Mouse (Mus musculus) adrenal gland, postnatal 25 days (tissue): Measurements from ENCODE around the gene Gm13084. TPM values are rescaled to one million over a fixed set of nuclear protein-coding genes. Genes with fewer than 3 reads are reported as not detected.
"Not testable (repeated sequence)": the region's sequence is repeated elsewhere in the genome, so short reads cannot be mapped to it uniquely, and the experiment has no call there.

ENCODE experiments used
- DNase-seq: peaks from one replicate; pipeline ENCODE4 v3.0.0; 2021; ENCODE audit warnings: mixed read lengths
- long read RNA-seq: library from polyadenylated mRNA; stranded (forward); transcript quantifications from one replicate; pipeline ENCODE4 v2.0.0, GENCODE M21; 2021
- total RNA-seq: library from RNA; stranded (reverse); gene quantifications from 2 replicates; pipeline ENCODE4 v1.2.3, GENCODE M21; 2021

Gene Gm13084
- total RNA-seq: not detected in 2 replicates
- long read RNA-seq: 0 reads

DNA sequence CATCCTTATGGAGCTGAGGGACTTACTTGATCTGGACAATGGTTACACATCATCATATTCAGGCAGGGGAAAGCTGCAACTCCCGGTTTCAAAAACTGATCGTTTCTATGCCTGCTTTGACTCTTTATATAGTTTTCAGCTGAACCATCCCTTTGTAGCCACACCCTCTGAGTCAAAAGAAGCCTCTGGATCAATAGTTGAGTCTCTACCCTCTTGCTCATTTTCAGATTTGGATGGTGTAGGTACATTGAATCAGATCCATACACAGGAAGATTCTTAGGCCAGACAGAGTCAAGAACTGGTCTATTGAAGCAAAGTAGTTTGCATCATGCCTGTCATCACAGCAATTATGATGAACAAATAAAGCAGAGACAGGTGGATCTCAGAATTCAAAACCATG is at the start of gene Gm13084:
TSS of gene Gm13084 (minus strand) at position 101 of the 400 bp plus-strand sequence.
- no peak for DNase-seq

DNA sequence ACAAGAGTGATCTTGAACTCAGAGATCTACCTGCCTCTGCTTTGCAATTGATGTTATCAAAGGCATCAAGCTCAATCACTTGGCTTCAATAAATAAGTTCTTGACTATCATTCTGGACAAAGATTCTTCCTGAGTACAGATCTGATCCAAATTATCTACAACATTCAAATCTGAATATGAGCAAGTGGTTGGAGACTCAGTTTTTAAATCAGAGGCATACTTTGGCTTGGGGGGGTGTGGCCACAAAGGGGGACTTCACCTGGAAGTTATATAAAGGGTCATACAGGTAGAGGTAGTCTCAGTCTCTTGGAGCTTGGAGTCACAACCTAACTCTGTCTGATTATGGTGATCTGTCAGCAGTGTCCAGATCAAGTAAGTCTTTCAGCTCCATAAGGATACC is 30.3 kb upstream of the Gm13084 start, which contains the start of gene Gm13103:
TSS of gene Gm13103 (plus strand) at position 301 of the 400 bp plus-strand sequence.
- not testable (repeated sequence) for DNase-seq

DNA sequence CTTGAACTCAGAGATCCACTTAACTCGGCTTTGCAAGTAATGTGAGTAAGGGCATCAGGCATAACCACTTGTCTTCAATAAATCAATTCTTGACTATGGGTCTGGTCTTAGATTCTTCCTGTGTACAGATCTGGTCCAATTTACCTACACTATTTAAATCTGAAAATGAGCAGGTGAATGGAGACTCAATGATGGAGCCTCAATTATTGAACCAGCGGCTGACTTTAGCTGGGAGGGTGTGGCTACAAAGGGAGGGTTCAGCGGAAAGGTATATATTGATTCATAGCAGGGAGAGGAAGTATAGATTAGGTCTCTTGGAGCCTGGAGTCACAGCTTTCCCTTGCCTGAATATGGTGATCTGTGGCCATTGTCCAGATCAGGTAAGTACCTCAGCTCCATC is 26.8 kb downstream of the Gm13084 start, which contains the start of gene Gm13023:
TSS of gene Gm13023 (plus strand) at position 301 of the 400 bp plus-strand sequence.
- not testable (repeated sequence) for DNase-seq

Other genes with a start within 250 kb of the Gm13084 start
- not detected in 2 replicates for gene Gm13083, start 201.1 kb downstream of the Gm13084 start, total RNA-seq
- gene Gm13088, start 158.8 kb downstream of the Gm13084 start, total RNA-seq: not detected in 2 replicates
- gene Gm13089, start 113.4 kb downstream of the Gm13084 start, total RNA-seq: not detected in 2 replicates
- not detected in 2 replicates for gene Gm13078, start 96.6 kb downstream of the Gm13084 start, total RNA-seq
- not detected in 2 replicates for gene Gm13023, start 26.7 kb downstream of the Gm13084 start, total RNA-seq
- gene Gm13103, start 30.4 kb upstream of the Gm13084 start, total RNA-seq: not detected in 2 replicates
- not detected in 2 replicates for gene Pramef6, start 84.3 kb upstream of the Gm13084 start, total RNA-seq
- not detected in 2 replicates for gene Pramef25, start 134.9 kb upstream of the Gm13084 start, total RNA-seq
- not detected in 2 replicates for gene Gm13101, start 150.9 kb upstream of the Gm13084 start, total RNA-seq
- not detected in 2 replicates for gene Pramef17, start 178.3 kb upstream of the Gm13084 start, total RNA-seq
- not detected in 2 replicates for gene Pramel4, start 243.0 kb upstream of the Gm13084 start, total RNA-seq